Mouse (Mus musculus): ENCODE data around the gene Gm5615. TPM values are rescaled to one million over a fixed set of nuclear protein-coding genes. Genes with fewer than 3 reads are reported as not detected.

The Gm5615 gene
- polyA plus RNA-seq (2015; fragmentation: Nextera tagmentation; extraction: Ambion mirVana): not detected in 2 replicates

- no peak within 1 kb of the TSS for H3K9ac ChIP-seq (ENCODE audit: low read length)
- ATAC-seq (replicated peaks; ENCODE audit: extremely low read depth, insufficient read depth, low FRiP score): no peak
- whole genome bisulfite sequencing: 89% methylated on average over 2 of the region's 2 CpGs
- no peak within 1 kb of the TSS for H3K4me3 ChIP-seq (ENCODE audit: low read length)
- no peak within 1 kb of the TSS for H3K27ac ChIP-seq (ENCODE audit: low read length)
- H3K9me3 ChIP-seq (replicated peaks; ENCODE audit: control insufficient read depth, low read length): no peaks in the 10 kb centered on the region
- no peaks in the 10 kb centered on the region for H3K36me3 ChIP-seq (ENCODE audit: control insufficient read depth, insufficient read depth)
- no peaks in the 10 kb centered on the region for H3K4me1 ChIP-seq (ENCODE audit: control insufficient read depth, insufficient read depth, low read length)
- no peaks in the 10 kb centered on the region for H3K27me3 ChIP-seq (ENCODE audit: control insufficient read depth, insufficient read depth, low read length)
- H3K4me2 ChIP-seq (ENCODE audit: low read depth, low read length): no peak within 1 kb of the TSS
Measured at GRCm38 (mm10) chr9:36541863-36542262, at the start of gene Gm5615. TSS of gene Gm5615 (minus strand) at chr9:36541963.

GRCm38 (mm10) chr9:36582535-36582934 is 40.8 kb upstream of the Gm5615 start, which contains the start of gene Gm17689:
TSS of gene Gm17689 (minus strand) at chr9:36582635.
- H3K4me3 ChIP-seq (ENCODE audit: low read length): no peak within 1 kb of the TSS

GRCm38 (mm10) chr9:36504211-36504610 is 37.6 kb downstream of the Gm5615 start:
- Histone ChIP-seq H3K9me3 (replicated peaks; ENCODE audit: control insufficient read depth, low read length) (peaks cover 12% of the 10 kb centered on the region), H3K4me2 (ENCODE audit: low read depth, low read length) (no peak overlapping the region), H3K4me3 (ENCODE audit: low read length) (no peak overlapping the region), H3K27ac (ENCODE audit: low read length) (no peak overlapping the region), H3K9ac (ENCODE audit: low read length) (no peak overlapping the region), H3K27me3 (ENCODE audit: control insufficient read depth, insufficient read depth, low read length) (no peaks in the 10 kb centered on the region), H3K4me1 (ENCODE audit: control insufficient read depth, insufficient read depth, low read length) (no peaks in the 10 kb centered on the region), H3K36me3 (ENCODE audit: control insufficient read depth, insufficient read depth) (no peaks in the 10 kb centered on the region)
- 77% methylated on average over 5 of the region's 5 CpGs for WGBS
- no peak for ATAC-seq (replicated peaks; ENCODE audit: extremely low read depth, insufficient read depth, low FRiP score)

More at GRCm38 (mm10) chr9:36582535-36582934, 40.8 kb upstream of the Gm5615 start, which contains the start of gene Gm17689:
- 51% methylated on average over 1 of the region's 1 CpGs for WGBS
- H3K4me2 ChIP-seq (ENCODE audit: low read depth, low read length): no peak within 1 kb of the TSS
- no peak for ATAC-seq (replicated peaks; ENCODE audit: extremely low read depth, insufficient read depth, low FRiP score)
- no peaks in the 10 kb centered on the region for H3K36me3 ChIP-seq (ENCODE audit: control insufficient read depth, insufficient read depth)
- H3K27ac ChIP-seq (ENCODE audit: low read length): no peak within 1 kb of the TSS
- no peaks in the 10 kb centered on the region for H3K27me3 ChIP-seq (ENCODE audit: control insufficient read depth, insufficient read depth, low read length)
- H3K9ac ChIP-seq (ENCODE audit: low read length): no peak within 1 kb of the TSS
- peaks cover 7% of the 10 kb centered on the region for H3K9me3 ChIP-seq (replicated peaks; ENCODE audit: control insufficient read depth, low read length)
- no peaks in the 10 kb centered on the region for H3K4me1 ChIP-seq (ENCODE audit: control insufficient read depth, insufficient read depth, low read length)

- Histone ChIP-seq H3K36me3 (ENCODE audit: control insufficient read depth, insufficient read depth) (no peaks in the 10 kb centered on the region), H3K27ac (ENCODE audit: low read length) (no peak overlapping the region), H3K9me3 (replicated peaks; ENCODE audit: control insufficient read depth, low read length) (peaks cover 5% of the 10 kb centered on the region; the same call in 1 of the 2 replicates), H3K4me1 (ENCODE audit: control insufficient read depth, insufficient read depth, low read length) (no peaks in the 10 kb centered on the region), H3K4me3 (ENCODE audit: low read length) (no peak overlapping the region), H3K9ac (ENCODE audit: low read length) (no peak overlapping the region), H3K4me2 (ENCODE audit: low read depth, low read length) (no peak overlapping the region), H3K27me3 (ENCODE audit: control insufficient read depth, insufficient read depth, low read length) (no peaks in the 10 kb centered on the region)
- whole genome bisulfite sequencing: 36% methylated on average over 1 of the region's 1 CpGs
- ATAC-seq (replicated peaks; ENCODE audit: extremely low read depth, insufficient read depth, low FRiP score): no peak
Measured at GRCm38 (mm10) chr9:36495824-36496223, 45.9 kb downstream of the Gm5615 start.

- H3K4me1 ChIP-seq (ENCODE audit: control insufficient read depth, insufficient read depth, low read length): no peaks in the 10 kb centered on the region
- H3K4me3 ChIP-seq (ENCODE audit: low read length): no peak overlapping the region
- 83% methylated on average over 4 of the region's 4 CpGs for WGBS
- H3K27ac ChIP-seq (ENCODE audit: low read length): no peak overlapping the region
- H3K9me3 ChIP-seq (replicated peaks; ENCODE audit: control insufficient read depth, low read length): peaks cover 5% of the 10 kb centered on the region; the same call in 1 of the 2 replicates
- H3K9ac ChIP-seq (ENCODE audit: low read length): no peak overlapping the region
- H3K4me2 ChIP-seq (ENCODE audit: low read depth, low read length): no peak overlapping the region
- no peak for ATAC-seq (replicated peaks; ENCODE audit: extremely low read depth, insufficient read depth, low FRiP score)
- H3K36me3 ChIP-seq (ENCODE audit: control insufficient read depth, insufficient read depth): no peaks in the 10 kb centered on the region
- H3K27me3 ChIP-seq (ENCODE audit: control insufficient read depth, insufficient read depth, low read length): no peaks in the 10 kb centered on the region
Measured at GRCm38 (mm10) chr9:36494501-36495220, 47.1 kb downstream of the Gm5615 start.

Other genes with a start within 250 kb of the Gm5615 start
- gene Gm7257, start 110.1 kb downstream of the Gm5615 start, polyA plus RNA-seq (2015; fragmentation: Nextera tagmentation; extraction: Ambion mirVana): not detected in 2 replicates
- not detected in 2 replicates for gene Gm9513, start 66.3 kb downstream of the Gm5615 start, polyA plus RNA-seq (2015; fragmentation: Nextera tagmentation; extraction: Ambion mirVana)
- gene Gm17689, start 40.7 kb upstream of the Gm5615 start, polyA plus RNA-seq (2015; fragmentation: Nextera tagmentation; extraction: Ambion mirVana): not detected in 2 replicates
- gene A630095E13Rik, start 101.4 kb upstream of the Gm5615 start, polyA plus RNA-seq (2015; fragmentation: Nextera tagmentation; extraction: Ambion mirVana): not detected in 2 replicates
- gene Acrv1, start 151.3 kb upstream of the Gm5615 start, polyA plus RNA-seq (2015; fragmentation: Nextera tagmentation; extraction: Ambion mirVana): not detected in 2 replicates
- 16.2 and 23.5 TPM in 2 replicates for gene Chek1, start 185.1 kb upstream of the Gm5615 start, polyA plus RNA-seq (2015; fragmentation: Nextera tagmentation; extraction: Ambion mirVana)
- gene Stt3a, start 225.7 kb upstream of the Gm5615 start, polyA plus RNA-seq (2015; fragmentation: Nextera tagmentation; extraction: Ambion mirVana): 123 and 127 TPM in 2 replicates

Data from heart, embryonic 16.5 days (tissue).